Mouse (Mus musculus): Measurements from ENCODE around the gene Muc1.

Muc1 gene

GRCm38 (mm10) chr3:89228836-89229235, at the start of gene Muc1:
Gene Muc1, plus strand, starts transcription at chr3:89229057.
- in situ Hi-C loops (cut with MboI; ENCODE audit: low sequenced_read_pairs): no loop called here

GRCm38 (mm10) chr3:89181749-89182500, 46.9 kb upstream of the Muc1 start:
- in situ Hi-C loops (cut with MboI; ENCODE audit: low sequenced_read_pairs): no loop called here

- in situ Hi-C loops (cut with MboI; ENCODE audit: low sequenced_read_pairs): no loop called here
Measured at GRCm38 (mm10) chr3:89182531-89183057, 46.3 kb upstream of the Muc1 start.

GRCm38 (mm10) chr3:89183058-89183958, 45.5 kb upstream of the Muc1 start, which contains the start of gene Fam189b:
Gene Fam189b, plus strand, starts transcription at chr3:89183143.
- in situ Hi-C loops (cut with MboI; ENCODE audit: low sequenced_read_pairs): no loop called here

GRCm38 (mm10) chr3:89183959-89184315, 44.9 kb upstream of the Muc1 start:
- in situ Hi-C loops (cut with MboI; ENCODE audit: low sequenced_read_pairs): no loop called here

GRCm38 (mm10) chr3:89187197-89187596, 41.7 kb upstream of the Muc1 start:
- in situ Hi-C loops (cut with MboI; ENCODE audit: low sequenced_read_pairs): no loop called here

GRCm38 (mm10) chr3:89187690-89188477, 41.0 kb upstream of the Muc1 start:
- in situ Hi-C loops (cut with MboI; ENCODE audit: low sequenced_read_pairs): no loop called here

GRCm38 (mm10) chr3:89188478-89188875, 40.4 kb upstream of the Muc1 start:
- in situ Hi-C loops (cut with MboI; ENCODE audit: low sequenced_read_pairs): no loop called here

- in situ Hi-C loops (cut with MboI; ENCODE audit: low sequenced_read_pairs): no loop called here
Measured at GRCm38 (mm10) chr3:89190436-89190835, 38.4 kb upstream of the Muc1 start.

GRCm38 (mm10) chr3:89193351-89193750, 35.5 kb upstream of the Muc1 start:
- in situ Hi-C loops (cut with MboI; ENCODE audit: low sequenced_read_pairs): no loop called here

GRCm38 (mm10) chr3:89193853-89194252, 35.0 kb upstream of the Muc1 start:
- in situ Hi-C loops (cut with MboI; ENCODE audit: low sequenced_read_pairs): no loop called here

- in situ Hi-C loops (cut with MboI; ENCODE audit: low sequenced_read_pairs): no loop called here
Measured at GRCm38 (mm10) chr3:89195979-89196877, 32.6 kb upstream of the Muc1 start.

- in situ Hi-C loops (cut with MboI; ENCODE audit: low sequenced_read_pairs): no loop called here
Measured at GRCm38 (mm10) chr3:89199839-89200238, 29.0 kb upstream of the Muc1 start.

- in situ Hi-C loops (cut with MboI; ENCODE audit: low sequenced_read_pairs): no loop called here
Measured at GRCm38 (mm10) chr3:89202253-89203141, 26.4 kb upstream of the Muc1 start, which contains the start of gene Gba. Gene Gba, plus strand, starts transcription at chr3:89202928.

GRCm38 (mm10) chr3:89203142-89203514, 25.7 kb upstream of the Muc1 start:
- in situ Hi-C loops (cut with MboI; ENCODE audit: low sequenced_read_pairs): no loop called here

GRCm38 (mm10) chr3:89206079-89206478, 22.8 kb upstream of the Muc1 start:
- in situ Hi-C loops (cut with MboI; ENCODE audit: low sequenced_read_pairs): no loop called here

- in situ Hi-C loops (cut with MboI; ENCODE audit: low sequenced_read_pairs): no loop called here
Measured at GRCm38 (mm10) chr3:89206695-89207094, 22.2 kb upstream of the Muc1 start.

- in situ Hi-C loops (cut with MboI; ENCODE audit: low sequenced_read_pairs): no loop called here
Measured at GRCm38 (mm10) chr3:89208075-89208657, 20.7 kb upstream of the Muc1 start.

Measured in CH12F3 (cell line).